Mouse (Mus musculus) spleen, postnatal 36 days (tissue): ENCODE data around the gene Wdr75.
A peak's percentile ranks its signal among the peaks of the same experiment; 100 is the strongest.

ENCODE experiments used
- DNase-seq, 2 experiments: peaks; one replicate each; pipeline ENCODE4 v3.0.0; 2022; ENCODE audit warnings: low spot score in 2 of 2, mixed read lengths in 1 of 2

The Wdr75 gene

DNA sequence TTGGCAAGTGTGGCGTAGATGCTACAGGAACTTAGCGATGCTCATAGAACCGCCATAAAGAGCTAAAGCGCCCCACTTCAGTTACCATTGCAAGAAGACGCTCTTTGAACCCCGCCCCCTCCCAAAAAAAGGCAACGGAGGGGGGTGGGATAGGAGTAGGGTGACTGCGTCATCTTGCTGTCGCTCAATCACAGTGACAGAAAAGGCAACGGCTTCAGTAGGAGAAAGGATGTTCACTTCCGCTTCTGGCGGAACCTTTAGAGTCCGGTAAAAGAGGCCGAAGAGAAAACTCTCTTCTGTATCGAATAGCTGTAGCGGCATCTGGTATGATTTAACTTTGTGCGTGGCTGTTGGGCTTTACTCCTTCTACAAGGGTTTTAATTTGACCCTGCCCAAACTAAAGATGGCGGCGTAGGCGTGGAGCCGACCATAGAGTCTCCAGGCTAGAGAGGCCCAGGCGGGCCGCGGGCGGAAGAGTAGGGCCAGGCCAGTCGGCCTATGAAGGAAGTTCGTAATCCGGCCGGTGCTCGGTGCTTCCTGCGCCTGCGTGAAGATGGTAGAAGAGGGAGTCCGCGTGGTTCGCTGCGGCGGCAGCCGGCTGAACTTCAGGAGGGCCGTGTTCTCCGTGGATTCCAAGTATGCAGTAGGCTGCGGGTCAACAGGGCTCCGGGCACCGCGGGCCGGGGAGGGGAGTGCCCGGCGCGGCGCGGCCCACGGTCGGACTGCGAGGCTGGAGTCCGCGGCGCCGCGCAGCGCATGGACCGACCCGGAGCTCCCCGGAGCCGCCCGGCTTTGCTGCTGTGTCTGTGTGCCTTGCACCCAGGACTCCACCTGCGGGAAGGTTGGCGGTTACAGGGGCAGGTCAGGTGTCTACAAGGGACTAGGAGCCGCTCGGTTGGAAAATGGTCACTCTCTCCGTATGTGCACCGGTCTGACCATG lies at the start of gene Wdr75:
Gene Wdr75, plus strand, starts transcription at position 198 of the 940 bp plus-strand sequence.
- DNase-seq = peak; percentile 91 to 94

DNA sequence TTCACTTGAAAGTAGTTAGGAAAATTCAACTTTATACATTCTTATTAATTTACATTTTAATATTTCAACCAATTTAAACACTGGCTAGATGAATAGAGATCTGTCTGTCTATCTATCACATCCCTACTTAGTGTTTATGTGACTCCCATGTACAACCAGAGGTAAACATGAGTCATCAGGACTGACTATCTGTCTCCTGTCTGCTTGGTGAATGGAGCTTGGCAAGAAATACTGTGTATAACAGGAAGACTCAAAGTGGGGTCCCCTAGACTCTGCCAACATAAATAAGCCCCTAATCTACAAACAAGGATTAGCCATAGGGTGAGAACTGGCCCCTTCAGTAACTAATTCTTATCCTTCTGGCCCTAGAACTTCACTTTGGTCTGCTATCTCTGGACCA lies 39.1 kb upstream of the Wdr75 start:
- no peak for DNase-seq

DNA sequence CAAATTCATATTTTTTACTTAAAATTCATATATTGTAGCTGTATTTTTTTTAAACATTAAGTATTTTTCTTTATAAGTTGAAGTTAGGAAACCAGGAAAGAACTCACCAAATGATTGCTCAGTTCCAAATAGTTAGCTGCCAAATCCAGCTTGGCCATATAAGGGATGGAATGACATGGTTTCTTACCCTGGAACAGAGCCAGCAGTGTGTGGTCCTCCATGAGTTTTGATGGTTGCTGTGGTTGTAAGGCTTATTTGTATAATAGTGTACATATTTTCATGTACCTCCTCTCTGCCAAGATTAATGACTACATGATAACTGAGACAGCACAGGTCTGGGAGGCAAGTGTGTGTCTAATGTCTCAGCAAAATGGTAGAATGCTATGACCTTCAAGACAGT lies 38.3 kb upstream of the Wdr75 start:
- DNase-seq = no peak

DNA sequence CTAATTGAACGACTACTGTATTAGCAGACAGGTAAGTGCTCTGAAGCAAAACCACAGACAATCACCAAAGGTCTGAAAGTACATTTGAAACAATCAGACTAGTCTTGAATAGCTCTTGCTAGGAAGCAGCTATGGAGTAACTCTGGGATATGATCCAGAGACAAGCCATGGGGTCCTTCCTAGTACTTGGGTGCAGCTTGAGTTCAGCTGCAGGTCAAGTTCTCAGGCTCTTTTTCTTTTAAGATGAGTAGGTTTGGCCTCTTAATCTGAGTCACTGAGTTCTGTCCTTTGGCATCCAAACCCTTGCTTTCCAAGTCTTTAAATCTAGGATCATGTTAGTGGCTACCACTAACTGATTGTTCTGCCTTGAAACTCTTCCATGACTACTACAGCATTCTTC lies 37.0 kb upstream of the Wdr75 start:
- DNase-seq = no peak

DNA sequence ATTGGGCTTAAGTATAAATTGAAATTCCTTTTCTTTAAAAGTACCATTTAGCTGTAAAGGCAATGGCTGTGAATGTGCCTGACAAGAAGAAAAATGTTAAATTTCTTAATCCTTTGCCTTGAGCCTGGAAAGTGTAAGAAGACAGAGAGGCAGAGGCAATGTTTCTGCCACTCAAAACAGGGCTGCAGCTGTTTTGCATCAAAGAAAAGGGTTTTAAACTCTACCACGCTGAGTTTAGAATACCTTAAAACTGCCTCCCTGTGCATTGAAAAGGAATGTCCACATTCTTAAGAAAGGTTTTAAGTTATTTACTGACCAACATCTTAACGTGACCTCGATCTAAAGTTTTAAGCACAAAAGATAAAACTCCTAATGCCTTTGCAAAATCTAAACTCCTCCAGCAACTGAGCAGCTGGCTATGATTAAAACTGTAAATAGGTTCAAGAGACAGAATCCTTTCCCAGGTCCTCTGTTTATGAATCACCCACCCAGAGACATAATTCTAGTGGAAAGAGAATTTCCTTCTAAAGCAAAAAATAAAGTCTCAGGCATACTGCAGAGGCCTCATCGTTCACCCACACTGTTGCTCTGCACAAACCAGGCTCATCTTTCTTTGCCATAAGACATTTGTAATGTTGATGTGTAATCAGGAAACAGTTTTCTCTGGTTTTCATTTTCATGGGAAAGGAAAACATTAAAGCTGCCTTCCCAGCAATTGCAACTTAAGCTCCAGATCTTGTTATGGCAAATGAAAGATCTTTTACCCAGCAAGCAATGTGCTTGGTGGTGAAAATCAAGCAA lies 34.1 kb upstream of the Wdr75 start:
- no peak for DNase-seq

DNA sequence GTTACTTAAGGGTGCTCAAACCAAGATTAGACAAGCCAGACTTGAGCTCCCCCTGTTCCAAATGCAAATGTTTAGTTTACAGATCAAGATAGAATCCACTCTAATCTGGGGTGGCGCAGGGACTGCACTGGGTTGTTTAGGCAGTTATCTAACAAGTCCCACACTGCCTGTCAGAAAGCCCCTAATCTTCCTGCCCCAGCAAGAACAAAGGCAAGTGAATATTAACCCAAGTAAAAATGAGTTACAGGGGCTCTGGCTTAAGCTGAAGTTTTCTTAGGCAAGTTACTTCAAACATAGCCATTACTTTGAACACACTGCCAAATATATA lies 33.5 kb upstream of the Wdr75 start:
- DNase-seq = no peak

DNA sequence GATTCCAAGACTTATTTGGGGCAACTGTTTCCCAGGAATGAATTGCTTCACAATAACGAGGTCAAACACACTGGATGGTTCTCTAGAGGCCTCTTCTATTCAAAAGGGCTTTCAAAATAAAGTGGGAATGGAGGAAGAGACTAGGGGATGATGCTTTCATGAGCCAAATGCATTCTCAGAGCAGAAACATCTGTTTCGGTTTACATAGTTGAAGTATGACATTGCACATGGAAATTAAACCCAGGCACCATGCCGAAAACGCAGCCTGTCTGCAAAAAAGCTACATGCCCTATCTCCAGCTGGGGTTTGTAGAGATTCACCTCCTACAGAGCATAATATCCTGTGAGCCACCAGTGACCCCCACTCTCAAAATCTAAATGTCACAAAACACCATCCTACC lies 29.3 kb upstream of the Wdr75 start:
- peak in 1 of 2 experiments; percentile 2 for DNase-seq

DNA sequence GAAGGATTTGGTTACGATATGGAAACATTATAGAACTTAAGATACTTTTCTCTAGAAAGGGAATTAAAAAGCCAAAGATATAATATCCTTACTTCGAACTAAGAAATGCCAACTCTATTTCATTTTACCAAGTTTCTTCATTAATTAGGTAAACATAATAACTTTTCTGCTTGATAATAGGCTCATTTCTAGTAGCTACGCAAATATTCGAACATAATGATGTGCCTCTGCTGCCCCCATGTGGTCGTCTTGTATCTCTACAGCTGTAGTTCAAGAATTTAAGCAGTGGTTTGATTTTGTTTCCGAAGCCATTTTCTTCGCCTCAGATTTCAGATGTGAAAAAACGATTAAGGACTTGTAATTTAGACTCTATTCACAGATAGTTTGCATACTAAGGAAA lies 28.8 kb upstream of the Wdr75 start:
- DNase-seq = peak in 1 of 2 experiments; percentile 45

DNA sequence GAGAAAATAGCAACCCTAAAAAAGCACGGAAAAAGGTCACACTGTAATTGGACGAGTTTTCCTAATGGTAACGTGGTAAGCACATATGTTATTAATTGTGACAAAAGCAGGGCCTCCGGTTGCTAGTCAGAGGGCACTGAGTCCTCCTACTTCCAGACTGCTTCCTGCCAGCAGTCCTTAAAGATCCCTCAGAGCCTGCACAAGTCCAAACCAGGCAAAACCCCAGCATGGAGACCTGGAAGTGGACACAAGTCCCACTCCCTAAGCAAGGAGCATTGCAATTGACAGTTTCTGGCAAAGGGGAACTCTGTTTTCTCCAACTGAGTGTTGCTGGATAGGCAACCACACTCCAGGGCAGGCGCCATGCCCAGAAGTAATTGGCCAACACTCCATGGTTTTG lies 27.4 kb upstream of the Wdr75 start:
- no peak for DNase-seq

DNA sequence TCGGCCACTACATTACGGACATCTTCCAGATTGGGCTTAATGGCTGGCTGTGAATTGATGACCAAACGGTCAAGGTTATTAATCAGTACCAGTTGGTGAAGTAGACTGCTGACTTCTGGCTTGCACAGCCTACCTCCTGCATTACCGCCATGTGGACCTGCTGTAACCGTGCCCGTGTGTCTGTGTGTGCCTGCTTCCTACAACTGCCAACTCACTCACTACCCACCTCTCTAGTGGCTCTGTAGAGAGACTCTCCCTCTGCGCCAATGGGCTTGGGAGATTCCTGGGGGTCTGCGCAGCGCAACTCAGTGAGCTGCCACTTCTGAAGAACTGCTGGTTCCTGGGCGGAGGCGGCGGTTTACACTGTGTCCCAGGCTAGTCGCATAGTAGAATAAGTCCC lies 25.6 kb upstream of the Wdr75 start:
- DNase-seq = no peak

DNA sequence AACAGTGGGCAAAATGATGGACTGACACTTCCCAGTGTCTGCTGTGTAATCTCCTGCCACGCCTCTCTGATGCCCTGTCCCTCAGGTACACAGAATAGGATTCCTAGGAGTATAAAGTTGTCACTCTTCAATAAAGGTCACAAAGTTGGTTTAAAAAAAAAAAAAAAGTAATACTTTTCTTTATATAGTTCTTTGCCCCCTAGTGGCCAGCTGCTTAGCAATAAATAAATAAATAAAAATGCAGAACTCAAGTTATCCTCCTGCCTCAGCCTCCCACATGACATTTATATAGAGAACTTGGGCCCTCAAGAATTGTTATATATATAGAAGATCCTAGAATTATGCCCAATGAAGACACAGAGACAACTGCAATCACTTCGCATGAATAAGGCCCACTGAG lies 24.9 kb upstream of the Wdr75 start:
- no peak for DNase-seq

DNA sequence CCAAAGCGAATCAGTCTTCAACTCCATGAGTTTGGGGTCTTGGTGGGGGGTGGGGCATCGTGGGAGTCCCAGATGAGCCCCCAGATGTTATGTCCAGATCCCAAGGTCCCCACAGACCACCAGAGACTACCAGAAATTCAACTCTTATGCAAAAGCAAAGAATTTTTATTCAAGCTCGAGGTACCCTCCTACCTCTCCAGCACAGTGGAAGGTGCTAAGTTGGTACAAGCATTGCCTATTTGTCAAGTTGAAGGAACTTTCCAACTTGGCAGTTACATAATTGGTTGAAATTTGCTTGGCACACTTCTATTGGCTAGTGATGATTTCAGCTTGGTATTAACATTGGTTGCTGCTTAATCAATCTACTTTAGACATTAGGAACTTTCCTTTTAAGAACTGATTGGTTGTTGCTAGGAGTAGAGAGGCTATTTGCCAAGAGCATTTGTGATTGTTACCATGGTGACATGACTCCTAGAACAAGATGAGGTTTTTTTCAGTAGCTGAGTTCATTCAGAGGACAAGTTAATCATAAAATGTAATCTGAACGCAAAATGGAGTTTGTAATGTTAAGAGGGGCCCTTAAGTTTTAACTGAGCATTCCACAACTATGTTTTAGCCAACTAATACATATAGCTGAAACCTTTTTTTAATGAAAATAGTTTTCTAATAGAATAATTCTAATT lies 14.2 kb upstream of the Wdr75 start:
- DNase-seq = no peak

DNA sequence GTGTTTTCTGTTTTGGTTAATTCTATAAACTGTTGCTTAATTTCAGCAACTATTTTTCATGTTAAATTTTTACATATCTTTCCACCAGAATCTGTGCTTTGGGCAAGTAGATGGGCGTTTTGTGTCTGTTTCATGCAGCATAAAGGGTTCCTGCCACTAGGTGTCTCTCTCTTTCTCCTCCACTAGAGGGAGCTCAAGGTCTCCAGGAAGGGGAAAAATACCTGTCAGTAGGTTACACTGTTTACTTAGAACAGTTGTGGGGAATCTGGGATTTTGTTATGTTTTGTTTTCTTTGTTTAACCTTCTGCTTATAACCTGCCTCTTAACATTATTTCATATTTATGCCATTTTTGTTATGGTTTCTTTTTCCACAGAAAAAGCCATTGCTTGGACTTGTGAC lies 21.9 kb downstream of the Wdr75 start:
- DNase-seq = peak; percentile 13 to 32

DNA sequence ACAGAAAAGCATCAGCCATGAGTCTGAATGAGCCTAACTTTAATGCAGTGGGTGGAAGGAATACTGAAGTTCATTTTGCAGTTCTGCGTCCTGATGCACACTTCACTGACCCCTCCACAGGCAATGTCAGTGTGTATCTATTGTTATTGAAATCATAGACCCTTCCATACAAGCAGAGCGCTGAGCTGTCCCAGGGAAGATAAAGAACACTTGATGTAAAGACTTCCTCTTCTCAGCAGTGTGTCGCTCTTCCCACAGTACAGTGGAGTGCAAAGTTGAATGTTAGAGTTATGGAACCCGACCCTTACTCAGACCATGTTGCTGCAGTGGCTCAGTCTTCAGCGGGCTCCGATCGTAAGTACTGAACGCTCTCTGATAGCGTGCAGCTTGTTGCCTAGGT lies 23.6 kb downstream of the Wdr75 start:
- no peak for DNase-seq

DNA sequence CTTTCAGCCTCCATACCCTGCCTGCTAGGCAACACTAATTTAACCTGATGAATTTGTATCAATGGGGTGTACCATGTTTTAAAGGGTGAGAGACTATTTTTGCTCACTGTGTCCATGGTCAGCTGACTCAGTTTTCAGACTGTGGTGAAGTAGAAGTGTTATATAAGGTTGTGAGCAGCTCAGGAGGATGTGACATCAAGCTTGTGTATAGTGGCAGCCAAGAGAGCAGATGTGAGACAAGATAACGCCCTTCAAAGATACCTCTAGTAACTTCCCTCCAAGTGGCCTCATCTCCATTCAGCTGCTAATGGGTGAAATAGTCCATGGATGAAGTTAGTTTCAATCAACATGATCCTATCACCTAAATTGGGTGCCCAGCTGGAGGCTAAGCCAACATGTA lies 29.5 kb downstream of the Wdr75 start:
- no peak for DNase-seq

DNA sequence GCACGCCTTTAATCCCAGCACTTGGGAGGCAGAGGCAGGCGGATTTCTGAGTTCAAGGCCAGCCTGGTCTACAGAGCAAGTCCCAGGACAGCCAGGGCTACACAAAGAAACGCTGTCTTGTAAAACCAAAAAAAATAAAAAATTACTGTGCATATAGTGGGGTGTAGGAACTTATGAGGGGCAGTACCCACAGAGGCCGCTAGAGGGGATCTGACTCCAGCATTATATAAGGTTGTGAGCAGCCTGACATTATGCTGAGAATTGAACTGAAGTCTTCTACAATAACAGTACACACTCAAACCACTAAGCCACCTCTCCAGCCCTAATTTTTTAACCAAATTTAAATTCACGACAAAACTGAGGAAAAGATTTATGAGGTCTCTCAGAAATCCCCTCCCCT lies 30.2 kb downstream of the Wdr75 start:
- DNase-seq = peak; percentile 28 to 34

DNA sequence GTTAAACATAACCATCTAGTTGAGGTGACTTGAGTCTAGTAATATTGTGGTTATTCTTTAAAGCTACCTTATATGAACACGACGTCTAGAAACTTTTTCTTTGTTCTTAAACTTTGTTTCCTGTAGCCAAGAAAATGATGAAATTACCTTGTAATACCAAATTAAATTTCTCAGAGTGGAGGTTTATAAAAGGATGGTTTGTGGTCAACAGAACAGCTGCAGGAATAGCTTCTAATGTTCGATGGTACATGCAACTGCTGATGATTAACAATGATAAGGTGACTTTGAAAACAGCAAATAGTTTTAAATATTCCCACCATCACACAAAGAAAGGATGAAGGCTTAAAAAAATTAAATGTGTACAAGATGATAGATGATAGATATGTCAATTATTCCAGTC lies 30.7 kb downstream of the Wdr75 start:
- no peak for DNase-seq

DNA sequence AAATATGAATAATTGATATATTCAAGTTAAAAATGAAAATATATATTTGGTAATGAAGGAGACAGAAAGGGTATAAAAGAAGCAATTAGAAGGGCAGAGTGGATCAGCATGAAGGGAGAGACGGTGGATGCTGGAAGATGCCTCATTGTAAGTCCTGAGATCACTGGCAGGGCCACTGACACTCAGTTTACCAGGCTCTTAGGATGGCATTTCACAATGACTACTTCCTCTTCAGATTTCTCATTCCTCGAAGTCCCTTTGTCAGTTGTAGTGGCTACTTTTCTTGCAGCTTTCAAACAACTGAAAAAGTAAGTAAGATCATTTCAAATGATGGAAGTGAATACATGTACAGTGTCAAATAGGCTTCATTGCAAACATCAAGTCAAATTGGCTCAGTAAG lies 31.2 kb downstream of the Wdr75 start:
- DNase-seq = no peak

DNA sequence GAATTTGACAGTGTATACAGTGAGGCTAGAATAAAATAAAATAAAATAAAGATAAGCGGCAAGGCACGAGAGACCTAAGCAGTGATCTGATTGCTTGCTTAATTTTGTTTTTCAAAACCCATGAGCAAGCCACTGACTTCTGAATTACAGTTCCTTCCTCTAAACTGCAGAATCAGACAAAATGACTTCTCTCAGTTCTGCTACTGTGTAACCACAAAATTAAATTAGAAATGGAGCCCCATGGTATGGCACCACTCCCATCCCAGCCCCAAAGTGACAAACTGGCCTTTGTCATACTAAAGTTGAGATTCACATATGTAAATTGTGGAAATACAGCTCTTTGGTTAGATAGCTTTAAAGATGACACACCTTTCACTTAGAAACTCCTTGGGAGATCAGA lies 31.8 kb downstream of the Wdr75 start:
- DNase-seq = no peak

DNA sequence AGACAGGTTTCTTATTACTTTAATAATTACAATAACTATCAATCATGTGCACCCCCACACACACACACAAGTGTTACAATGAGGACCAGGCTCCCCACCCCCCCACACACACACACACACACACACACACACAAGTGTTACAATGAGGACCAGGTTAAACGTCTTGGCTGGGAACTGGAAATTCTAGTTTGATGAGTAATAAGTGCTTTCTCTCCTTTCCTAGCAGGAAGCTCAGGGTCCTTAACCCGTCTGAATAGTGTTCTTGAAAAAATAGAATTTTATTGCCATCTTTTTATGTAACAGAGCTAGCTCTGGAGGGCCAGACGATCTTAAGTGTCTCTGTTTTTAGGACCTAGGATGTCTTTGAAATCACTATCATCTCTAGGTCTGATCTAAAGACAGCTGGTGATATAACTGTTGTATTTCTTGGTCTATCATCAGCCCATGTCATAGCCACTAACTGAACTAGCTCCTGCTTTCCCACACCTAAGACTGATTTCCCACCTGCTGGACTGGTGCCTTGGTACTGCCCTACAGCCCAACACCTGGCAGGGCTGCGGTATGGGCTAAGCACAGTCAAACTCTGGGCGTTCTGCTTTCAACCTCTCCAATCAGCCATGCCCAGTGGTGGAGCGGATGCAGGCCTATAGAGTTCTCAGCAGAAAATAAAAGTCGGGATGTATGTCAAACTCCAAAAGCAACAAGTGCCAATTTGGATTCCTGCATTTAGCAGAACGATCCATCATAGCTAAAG lies 35.7 kb downstream of the Wdr75 start:
- no peak for DNase-seq

DNA sequence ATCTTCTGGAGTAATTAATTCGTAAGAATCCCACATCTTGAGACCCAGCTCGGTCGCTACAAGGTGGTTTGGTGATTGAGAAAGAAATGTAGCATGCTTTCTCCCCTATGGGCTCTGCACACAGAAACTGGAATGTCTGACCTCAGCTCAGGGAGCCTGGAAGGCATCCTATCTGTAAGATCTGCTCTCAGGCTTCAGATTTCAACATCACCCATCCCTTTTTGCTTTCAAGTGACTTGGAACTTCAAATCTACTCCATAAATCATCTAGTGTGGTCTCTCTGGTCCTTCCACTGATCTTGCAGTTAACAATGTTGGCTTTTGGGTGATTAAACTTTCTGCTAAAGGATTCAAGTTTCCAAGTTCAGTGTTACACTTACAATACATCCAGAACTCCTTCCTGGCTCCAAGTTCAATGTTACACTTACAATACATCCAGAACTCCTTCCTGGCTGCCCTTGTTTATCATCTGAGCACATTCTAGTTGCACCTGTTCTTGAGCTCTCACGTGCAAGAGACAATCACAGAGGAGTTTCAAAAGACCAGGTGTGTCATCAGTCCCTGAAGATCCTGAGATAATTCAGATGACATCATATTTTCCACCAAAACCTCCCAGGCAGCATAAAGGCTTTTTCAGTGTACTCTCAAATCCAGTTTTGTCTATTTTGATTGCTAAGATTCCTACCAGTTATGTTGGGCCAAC lies 40.5 kb downstream of the Wdr75 start:
- no peak for DNase-seq
